Mouse (Mus musculus) heart, postnatal 36 days (tissue): ENCODE measurements around the gene Apoo. TPM values are rescaled to one million over a fixed set of nuclear protein-coding genes. Genes with fewer than 3 reads are reported as not detected.
"Not testable (repeated sequence)": the region's sequence is repeated elsewhere in the genome, so short reads cannot be mapped to it uniquely, and the experiment has no call there.

Experiments
- DNase-seq, 2 experiments: peaks; one replicate each; pipeline ENCODE4 v3.0.0; 2021 to 2022
- intact Hi-C: fragments of 180-260 bp; cut with DNase I; formaldehyde crosslinking; loops from one replicate; pipeline ENCODE4 v1.15.1; 2025
- total RNA-seq, 2 experiments: library from RNA; stranded (reverse); gene quantifications; 2 replicates each; pipeline ENCODE4 v1.2.3; 2021

Apoo gene
- 100 to 1,000 TPM; 206 to 252 TPM for total RNA-seq

DNA sequence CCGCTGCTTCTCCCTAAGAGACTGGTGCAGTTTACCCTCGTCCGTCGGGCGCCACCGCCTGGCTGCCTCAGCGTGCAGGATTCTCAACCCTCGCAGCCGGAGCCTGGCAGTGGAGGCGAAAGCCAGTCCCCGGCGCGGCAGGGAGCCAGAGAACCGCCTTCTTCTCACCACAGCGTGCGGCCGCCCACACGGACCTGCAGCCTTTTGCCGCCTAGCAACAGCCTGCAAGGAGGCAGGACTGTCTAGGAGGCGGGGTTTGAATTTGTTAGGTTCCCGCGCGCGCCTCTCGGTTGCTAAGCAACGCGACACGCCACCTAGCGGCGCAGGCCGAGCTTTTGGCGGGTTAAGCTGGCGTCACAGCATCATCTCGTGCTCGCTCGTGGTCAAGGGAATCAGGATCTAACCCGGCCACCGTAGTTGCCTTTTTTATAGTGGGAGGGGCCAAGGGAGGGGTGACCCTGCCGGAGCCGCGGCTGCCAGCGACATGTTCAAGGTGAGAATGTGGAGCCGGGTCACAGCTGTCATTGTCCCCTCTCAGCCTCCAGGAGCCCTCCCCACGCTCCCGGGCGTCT lies at the start of gene Apoo, which contains the start of gene Fam90a1b:
TSS of gene Apoo (plus strand) at position 448 of the 572 bp plus-strand sequence.
TSS of gene Fam90a1b (minus strand) at position 108 of the 572 bp plus-strand sequence.
- intact Hi-C loops = loop anchor here (1.0 to 5.0 kb wide), 3 partner anchors 77 to 176 kb away; partner anchors contain the start of gene Maged1
- DNase-seq = peak; percentile 95

DNA sequence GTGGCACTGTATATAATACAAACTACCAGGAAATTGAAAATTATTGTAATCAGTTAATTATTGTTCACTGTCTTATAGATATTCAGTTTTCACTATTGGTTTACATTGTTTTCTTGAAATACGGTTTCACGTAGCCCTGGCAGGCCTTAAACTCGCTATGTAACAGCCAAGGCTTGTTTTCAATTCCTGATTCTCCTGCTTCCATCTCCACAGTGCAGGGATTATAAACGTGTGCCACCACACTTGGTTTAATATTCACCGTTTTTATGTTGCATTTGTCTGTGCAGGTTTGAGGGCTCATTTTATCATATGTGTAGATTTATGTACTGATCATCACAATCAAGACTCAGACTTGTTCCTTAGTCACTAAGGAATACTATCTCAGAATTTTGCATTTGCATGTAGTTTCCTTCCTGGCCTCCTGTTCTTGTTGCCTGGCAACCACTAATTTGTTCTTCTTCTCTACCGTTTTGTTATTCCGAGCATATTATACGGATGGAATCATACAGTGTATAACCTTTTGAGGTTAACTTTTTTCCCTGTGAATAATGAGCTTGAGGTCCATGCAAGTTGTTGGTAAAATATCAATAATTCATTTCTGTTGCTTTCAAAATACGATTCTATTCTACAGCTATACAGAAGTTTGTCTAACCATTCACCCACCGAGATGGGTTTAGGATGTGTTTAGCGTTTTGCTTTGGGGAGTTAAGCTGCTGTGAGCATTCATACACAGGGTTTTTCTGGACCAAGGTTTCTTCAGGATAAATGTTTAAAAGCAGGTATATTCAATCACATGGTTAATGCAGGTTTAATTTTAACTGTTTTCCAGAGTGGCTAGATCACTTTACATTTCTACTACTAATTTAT lies 45.6 kb upstream of the Apoo start:
- no peak for DNase-seq
- intact Hi-C loops = no loop called here

DNA sequence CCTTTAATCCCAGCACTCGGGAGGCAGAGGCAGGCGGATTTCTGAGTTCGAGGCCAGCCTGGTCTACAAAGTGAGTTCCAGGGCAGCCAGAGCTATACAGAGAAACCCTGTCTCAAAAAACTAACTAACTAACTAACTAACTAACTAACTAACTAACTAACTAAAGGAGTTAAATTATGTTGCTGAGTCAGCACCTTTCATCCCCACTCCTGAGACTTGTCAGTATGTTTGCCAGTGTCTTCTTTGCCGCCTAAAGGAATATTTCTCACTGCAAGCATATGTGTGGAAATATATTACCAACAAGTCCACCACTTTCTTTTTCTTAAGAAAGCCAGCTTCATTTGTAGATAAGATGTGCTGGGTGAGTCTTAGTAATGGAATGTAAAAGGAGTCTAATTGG lies 23.3 kb upstream of the Apoo start:
- intact Hi-C loops, DNase-seq: not testable (repeated sequence)

DNA sequence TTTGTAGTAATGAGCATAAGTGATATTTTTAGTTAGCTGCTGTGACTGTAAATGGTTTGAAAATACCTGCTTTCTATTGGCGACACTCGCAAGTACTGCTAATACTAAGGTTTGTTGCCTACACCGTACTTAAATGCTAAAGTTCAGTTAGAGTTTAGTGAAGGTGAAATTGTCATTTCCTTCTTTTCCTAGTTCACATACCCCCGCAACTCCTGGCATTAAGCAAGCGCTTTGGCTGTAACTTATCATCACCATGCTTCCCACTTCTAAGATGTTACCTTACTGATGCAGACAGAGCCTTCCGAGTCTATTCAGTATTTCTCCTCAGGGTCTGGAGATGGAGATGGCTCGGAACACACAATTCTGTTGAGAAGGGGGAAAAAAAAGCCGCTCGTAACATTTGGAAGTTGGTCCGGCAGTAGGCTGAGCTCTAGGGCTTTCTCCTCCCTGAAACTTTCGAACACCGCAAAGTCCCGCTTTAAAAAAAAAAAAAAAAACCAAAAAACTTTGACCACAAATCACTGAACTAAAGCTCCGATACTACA lies 1.5 kb upstream of the Apoo start:
- peak in 1 of 2 experiments; percentile 9 for DNase-seq
- intact Hi-C loops = loop anchor here (5.0 kb wide), 2 partner anchors 128 to 177 kb away; partner anchors contain the start of gene Maged1

DNA sequence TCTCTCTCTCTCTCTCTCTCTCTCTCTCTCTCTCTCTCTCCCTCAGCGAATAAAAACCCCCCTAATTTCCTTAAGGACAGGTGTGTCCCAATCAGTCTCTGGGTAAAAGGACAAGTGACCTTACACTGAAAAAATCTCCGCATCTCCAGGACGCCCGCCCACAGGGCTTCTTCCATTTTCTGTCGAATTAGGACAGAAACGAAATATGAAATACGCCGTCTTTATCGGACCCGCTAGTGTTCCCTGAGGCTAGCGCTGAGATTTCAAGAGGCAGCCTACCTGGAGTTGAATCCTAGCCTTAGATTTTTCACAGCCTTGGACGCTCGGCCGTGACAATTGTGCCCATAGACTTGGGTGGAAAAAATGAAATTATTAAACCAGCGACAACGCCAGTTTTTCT lies 888 bp upstream of the Apoo start:
- DNase-seq = peak in 1 of 2 experiments; percentile 24
- intact Hi-C loops = loop anchor here (1.0 to 5.0 kb wide), 3 partner anchors 77 to 176 kb away; partner anchors contain the start of gene Maged1

DNA sequence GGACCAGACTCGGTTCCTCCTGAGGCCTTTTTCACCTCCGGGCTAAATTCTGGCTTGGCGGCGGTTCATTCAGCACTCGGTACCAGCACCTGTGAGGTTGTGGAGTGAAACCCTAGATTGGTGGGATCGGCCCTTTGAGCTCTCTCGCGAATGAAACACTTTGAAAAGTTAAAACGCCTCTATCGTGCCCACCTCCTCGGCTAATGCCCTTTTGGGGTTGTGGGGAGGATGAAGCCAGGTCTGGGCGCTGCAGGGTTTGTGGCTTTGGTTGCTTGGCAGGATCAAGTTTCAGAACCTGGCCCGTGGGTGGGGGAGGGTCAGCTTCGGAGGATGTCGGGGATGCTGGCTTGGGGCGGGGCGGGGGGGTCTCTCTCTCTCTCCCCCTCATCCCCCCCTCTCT lies 331 bp downstream of the Apoo start:
- intact Hi-C loops = loop anchor here (5.0 kb wide), 2 partner anchors 130 to 175 kb away; partner anchors contain the start of gene Maged1
- no peak for DNase-seq

DNA sequence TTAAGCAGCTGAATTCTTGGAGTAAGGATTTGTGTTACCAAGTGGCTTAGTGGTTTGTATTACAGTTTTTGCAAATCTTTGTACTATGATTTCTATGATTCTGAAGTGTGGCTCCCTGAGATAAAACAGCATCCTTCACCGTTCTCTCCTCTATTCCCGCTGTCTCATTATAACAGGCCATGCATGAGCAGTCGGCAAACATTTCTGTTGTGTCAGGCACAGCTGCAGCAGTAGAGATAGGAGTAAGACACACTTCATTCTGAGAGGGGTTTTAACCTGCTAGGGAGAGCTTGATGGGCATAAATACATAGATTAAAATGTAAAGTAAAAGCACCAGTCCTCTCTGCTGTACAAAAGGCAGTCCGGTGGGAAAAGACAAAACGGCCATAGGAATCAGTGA lies 11.8 kb downstream of the Apoo start:
- no peak for DNase-seq
- intact Hi-C loops = no loop called here

DNA sequence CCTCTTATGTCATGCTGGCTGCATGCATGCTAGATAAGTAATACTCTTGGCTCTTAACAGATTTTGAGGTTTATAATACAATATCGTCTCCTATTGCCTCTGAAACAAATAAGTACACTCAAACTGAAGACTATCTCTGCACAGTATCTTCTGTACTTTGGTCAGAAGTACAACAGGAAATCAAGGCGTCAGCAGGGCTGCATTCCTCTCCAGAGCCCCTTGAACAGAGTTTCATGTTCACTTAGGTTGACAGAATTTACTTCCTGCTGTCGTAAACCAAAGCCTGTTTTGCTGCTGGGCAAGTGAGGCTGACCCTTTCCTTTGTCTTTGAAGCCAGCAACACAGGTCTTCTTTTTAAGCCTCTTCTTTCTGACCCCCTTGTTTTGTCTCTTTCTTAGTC lies 42.1 kb downstream of the Apoo start:
- intact Hi-C loops = no loop called here
- DNase-seq = no peak

DNA sequence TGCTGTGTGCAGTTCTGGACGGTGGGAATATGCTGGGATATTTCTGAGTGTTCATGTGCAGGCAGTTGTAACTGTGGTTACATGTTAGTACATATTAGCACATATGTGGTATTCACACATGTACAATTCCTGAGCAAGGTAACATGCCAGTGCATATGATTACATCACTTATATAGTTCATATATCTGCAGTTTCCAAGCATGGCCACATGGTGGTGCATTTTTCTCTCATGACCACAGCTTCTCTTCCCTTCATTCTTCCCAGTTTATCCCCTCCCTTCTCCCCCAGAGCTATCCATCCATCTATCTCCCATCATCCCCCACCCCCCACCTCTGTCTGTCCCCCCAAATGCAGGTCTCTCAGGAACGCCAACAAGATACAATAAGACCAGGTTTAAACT lies 53.3 kb downstream of the Apoo start:
- DNase-seq = no peak
- intact Hi-C loops = no loop called here

DNA sequence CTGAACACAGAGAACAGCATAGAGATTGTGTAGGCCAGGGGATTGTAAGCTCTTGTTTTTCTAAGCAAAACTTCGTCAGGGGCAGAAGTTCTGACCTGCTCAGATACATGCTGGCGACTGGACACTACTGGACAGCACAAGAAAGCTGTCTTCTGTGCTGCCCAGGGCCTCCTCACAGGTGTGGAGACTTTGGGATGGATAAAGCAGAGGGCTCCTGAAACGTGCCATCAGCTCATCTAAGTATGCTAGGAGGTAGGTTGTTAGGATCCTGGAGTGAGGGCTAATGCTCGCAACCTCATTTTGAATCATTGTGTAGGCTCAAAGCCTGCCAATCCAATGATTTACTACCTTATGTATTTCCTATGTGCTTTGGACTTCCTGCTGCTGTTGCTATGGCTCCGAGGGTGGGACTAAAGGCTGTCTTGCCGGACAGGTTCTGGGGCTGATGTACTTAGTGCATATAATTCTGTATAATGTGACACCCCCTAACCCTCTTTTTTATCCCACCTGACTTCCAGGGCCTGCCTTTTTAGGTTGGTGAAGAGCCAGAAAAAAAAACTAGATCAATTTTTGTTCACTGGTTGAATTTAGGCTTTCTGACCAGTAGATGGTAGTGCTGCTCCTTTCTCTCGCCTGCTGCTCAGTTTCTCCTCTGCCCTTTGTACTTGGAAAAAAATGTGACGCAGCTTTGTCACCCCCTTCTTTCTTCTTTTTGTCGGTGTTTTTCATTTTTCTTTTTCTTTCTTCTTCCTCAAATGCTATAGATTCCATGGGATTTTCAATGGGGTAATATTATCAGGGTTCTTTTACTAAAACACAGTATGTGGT lies 64.8 kb downstream of the Apoo start:
- intact Hi-C loops = loop anchor here (2.0 kb wide), 1 partner anchor 113 kb away; no protein-coding TSS in a partner anchor
- peak in 1 of 2 experiments; percentile 1 for DNase-seq

DNA sequence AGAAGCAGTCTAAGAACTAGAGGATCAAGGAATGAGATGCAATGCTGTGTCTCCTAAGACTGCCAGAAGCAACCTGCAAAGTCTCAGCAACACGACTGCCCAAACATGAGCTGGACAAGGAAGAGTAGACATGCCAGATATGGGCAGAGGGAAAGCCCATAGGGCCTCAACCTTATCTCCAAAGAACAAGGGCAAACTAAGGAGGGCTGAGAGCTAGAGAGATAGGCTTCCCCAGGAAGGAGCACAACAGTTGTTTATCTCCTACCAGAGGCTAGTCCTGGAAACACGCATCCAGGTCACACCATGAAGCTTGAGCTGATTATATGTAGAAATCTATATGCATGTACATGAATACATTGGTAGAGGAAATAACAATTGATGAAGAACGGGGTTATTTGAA lies 78.5 kb downstream of the Apoo start:
- intact Hi-C loops, DNase-seq: not testable (repeated sequence)

DNA sequence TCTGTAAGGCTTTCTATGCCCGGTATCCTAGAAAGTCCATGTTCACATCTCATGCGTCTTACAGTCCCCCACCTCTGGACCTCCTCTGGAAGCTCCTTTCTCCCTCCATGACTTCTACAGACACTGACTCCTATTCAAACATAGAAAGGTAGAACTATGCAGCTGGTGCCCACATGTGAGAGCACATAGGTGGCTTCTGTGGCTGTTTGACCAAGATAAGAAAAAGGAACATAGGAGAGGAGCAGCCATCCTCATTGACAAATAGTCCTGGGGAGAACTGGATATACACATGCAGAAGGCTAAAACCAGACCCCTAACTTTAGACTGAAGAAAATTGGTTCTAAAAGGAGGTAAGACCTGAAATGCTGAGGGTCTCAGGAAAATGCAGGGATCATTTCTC lies 79.1 kb downstream of the Apoo start:
- intact Hi-C loops, DNase-seq: not testable (repeated sequence)

DNA sequence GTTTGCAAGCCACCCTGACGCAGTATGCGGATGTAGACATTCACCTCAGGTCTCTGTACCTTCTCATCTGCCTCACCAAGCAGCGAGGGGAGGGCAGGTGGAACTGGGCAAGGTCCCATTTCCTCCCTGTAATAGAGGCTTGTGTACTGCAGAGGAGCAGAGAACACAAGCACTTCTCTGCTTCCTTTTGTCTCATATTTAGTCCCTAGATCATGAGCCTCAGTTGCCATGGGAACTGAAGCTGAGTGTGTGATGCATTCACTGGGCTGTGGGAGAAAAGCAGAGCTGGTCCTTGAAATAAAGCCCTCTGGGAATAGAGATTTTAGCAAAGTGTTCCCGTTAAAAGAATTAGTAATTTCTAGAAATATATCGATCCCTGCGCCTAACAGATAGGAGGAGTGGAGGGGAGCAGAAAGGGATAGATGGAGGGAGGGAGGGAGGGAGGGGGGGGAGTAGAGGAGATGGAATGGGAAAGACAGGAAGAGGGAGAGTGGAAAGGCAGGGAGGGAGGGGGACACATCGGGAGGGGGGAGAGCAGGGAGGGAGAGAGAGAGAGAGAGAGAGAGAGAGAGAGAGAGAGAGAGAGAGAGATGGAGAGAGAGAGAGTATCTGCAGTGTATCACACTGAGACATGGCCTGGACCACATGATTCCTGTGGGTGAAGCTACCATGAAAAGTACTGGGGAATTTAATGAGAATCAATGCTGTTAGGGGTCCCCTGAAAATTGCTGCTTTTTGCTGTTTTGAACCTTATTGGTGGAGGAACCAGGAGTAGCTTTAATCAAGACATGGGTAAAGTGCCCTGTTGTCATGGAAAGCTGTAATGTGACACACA lies 83.3 kb downstream of the Apoo start:
- intact Hi-C loops, DNase-seq: not testable (repeated sequence)

DNA sequence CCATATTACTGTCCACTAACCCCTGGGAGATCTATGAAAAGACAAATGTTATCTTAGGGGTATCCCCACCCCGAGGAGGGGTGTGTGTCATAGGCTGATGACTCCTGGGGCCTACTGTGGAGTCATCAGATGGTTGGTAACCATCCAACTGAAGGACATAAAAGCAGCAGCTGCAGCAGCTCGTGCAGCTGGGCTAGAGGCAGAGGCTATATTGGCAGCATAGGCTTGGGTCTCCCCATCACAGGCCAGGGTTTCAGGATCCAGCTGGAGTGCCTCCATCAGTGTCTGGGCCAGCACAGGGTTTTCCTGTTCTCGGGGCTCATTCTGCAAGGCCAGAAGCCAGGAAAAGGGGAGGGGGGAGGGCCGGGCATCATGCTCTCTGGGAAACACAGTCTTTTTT lies 92.4 kb downstream of the Apoo start:
- DNase-seq = peak in 1 of 2 experiments; percentile 7
- intact Hi-C loops = no loop called here

DNA sequence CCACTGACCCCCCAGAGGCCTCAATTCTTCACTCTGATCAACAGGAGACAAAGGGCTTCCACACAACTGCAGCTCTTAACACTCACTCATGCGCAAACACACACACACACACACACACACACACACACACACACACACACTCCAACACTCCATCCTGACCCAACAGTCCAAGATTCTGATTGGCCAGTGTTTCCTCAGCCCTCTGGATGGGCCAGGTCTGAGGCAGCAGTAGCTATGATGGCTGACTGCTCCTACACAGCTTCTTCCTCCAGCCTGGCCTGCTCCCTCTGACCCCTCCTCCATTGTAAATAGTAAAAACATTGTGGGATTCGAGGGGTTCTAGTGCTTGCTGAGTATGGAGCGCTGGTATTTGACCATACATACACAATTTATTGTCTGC lies 94.6 kb downstream of the Apoo start:
- intact Hi-C loops, DNase-seq: not testable (repeated sequence)

DNA sequence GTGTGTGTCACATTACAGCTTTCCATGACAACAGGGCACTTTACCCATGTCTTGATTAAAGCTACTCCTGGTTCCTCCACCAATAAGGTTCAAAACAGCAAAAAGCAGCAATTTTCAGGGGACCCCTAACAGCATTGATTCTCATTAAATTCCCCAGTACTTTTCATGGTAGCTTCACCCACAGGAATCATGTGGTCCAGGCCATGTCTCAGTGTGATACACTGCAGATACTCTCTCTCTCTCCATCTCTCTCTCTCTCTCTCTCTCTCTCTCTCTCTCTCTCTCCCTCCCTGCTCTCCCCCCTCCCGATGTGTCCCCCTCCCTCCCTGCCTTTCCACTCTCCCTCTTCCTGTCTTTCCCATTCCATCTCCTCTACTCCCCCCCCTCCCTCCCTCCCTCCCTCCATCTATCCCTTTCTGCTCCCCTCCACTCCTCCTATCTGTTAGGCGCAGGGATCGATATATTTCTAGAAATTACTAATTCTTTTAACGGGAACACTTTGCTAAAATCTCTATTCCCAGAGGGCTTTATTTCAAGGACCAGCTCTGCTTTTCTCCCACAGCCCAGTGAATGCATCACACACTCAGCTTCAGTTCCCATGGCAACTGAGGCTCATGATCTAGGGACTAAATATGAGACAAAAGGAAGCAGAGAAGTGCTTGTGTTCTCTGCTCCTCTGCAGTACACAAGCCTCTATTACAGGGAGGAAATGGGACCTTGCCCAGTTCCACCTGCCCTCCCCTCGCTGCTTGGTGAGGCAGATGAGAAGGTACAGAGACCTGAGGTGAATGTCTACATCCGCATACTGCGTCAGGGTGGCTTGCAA lies 95.9 kb downstream of the Apoo start:
- DNase-seq, intact Hi-C loops: not testable (repeated sequence)
